Mouse (Mus musculus) embryonic facial prominence, embryonic 10.5 days (tissue): Measurements from ENCODE around the gene Ltb4r1. TPM values are rescaled to one million over a fixed set of nuclear protein-coding genes. Genes with fewer than 3 reads are reported as not detected.

Source experiments
- DNase-seq: peaks from one replicate; pipeline ENCODE4 v3.0.0-alpha.2; 2017; ENCODE audit warnings: low spot score
- H3K27ac ChIP-seq: fragments of 300-500 bp; sonication (generic); replicated peaks from 2 replicates; pipeline ENCODE4 v1.5.1; 2016; ENCODE audit warnings: mild to moderate bottlenecking
- H3K27me3 ChIP-seq: fragments of 300-500 bp; sonication (generic); replicated peaks from 2 replicates; pipeline ENCODE4 v1.6.1; 2016; ENCODE audit warnings: low read depth, mild to moderate bottlenecking; ENCODE audit not compliant: poor library complexity, severe bottlenecking
- H3K36me3 ChIP-seq: fragments of 300-500 bp; sonication (generic); replicated peaks from 2 replicates; pipeline ENCODE4 v1.6.1; 2016; ENCODE audit warnings: mild to moderate bottlenecking, moderate library complexity
- H3K4me1 ChIP-seq: fragments of 300-500 bp; sonication (generic); 2 replicates; pipeline ENCODE4 v1.6.1; 2016
- H3K4me3 ChIP-seq: fragments of 300-500 bp; sonication (generic); 2 replicates; pipeline ENCODE4 v1.5.1; 2016; ENCODE audit warnings: mild to moderate bottlenecking, moderate library complexity
- H3K9me3 ChIP-seq: fragments of 300-500 bp; sonication (generic); 2 replicates; pipeline ENCODE4 v1.6.1; 2016; ENCODE audit warnings: mild to moderate bottlenecking
- WGBS: fragments of 180-500 bp; shearing (Covaris S2); methylation state at CpG from one replicate; pipeline ENCODE4 v1.1.7; 2016; 5-methylcytosine and 5-hydroxymethylcytosine counted together
- polyA plus RNA-seq: library from polyadenylated mRNA; unstranded; fragments of >200 nt; fragmentation: Nextera tagmentation; extraction: Ambion mirVana; gene quantifications from 2 replicates; pipeline ENCODE4 v1.2.1, GENCODE M21; 2016

The Ltb4r1 gene
- polyA plus RNA-seq, result 0.10 and 0.35 TPM in 2 replicates

DNA sequence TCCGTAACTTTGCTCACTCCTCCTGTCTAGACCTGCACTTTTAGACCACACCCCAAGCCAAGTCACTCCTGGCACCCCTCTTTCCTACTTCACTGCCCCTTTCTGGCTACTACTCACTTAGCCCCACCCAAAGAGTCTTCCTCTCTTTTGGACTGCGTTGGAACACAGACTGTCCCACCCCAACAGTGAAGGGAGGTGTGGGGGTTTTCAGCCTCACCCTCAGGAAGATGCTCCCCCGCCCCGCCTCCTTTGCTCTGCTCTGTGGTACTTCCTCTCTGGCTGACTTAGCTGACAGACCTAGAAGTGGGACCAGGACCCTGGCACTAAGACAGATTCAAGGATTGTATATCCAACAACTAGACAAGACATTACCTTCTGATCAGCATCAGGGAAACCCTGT is at the start of gene Ltb4r1:
Ltb4r1 (plus strand) TSS at position 267 of the 400 bp plus-strand sequence.
- 73% methylated on average over 4 of the region's 4 CpGs for WGBS

DNA sequence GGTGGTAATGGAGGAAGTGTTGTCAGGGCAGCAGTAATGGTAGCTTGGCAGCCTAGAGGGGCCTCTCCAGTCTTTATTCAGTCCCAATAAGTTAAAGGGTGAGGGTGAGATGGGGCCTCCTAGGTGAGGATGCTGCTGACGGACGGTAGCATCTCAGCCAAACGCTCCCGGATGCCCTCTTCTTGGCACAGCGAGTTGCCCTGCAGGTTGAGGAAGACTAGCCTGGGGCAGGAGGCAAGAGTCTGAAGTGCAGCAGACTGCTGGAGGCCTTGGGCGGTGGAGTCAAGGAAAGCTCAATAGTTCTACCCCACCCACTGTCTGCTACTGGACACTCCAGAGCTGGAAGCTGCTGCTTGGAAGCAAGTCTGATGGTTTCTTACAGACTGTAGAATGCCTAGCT is 49.5 kb upstream of the Ltb4r1 start:
- peaks cover 41% of the 10 kb centered on the region for H3K36me3 ChIP-seq
- WGBS, result 92% methylated on average over 6 of the region's 6 CpGs

More for the DNA sequence above, at the start of gene Ltb4r1:
- H3K27ac ChIP-seq, result no peak within 1 kb of the TSS
- H3K27me3 ChIP-seq, result peaks cover 99% of the 10 kb centered on the region
- H3K4me1 ChIP-seq, result peaks cover 29% of the 10 kb centered on the region
- DNase-seq, result no peak
- no peak within 1 kb of the TSS for H3K4me3 ChIP-seq
- H3K36me3 ChIP-seq, result no peaks in the 10 kb centered on the region
- no peaks in the 10 kb centered on the region for H3K9me3 ChIP-seq

DNA sequence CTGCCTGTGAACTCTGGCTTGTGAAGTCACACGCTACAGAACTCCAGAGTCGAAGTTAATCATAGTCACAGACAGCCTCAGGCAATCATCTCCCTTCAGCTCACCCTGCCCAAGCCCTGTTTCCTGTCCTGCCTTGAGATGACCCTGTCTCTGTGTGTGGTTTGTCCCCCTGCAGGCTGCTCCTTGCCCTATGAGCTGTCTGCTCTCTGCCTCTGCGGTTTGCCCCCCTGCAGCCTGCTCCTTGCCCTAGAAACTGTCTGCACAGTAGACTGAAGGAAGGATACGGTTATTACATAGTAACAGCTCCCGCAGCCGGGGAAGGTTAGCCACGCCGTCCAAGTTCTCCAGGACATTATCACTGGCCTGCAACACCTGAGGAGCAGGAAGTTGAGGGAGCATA is 48.9 kb upstream of the Ltb4r1 start:
- Histone ChIP-seq H3K9me3 (no peaks in the 10 kb centered on the region), H3K27ac (no peak overlapping the region), H3K36me3 (peaks cover 41% of the 10 kb centered on the region), H3K4me1 (peaks cover 37% of the 10 kb centered on the region), H3K27me3 (peaks cover 23% of the 10 kb centered on the region), H3K4me3 (no peak overlapping the region)
- 51% methylated on average over 8 of the region's 8 CpGs for WGBS
- DNase-seq, result no peak

More for the DNA sequence above, 49.5 kb upstream of the Ltb4r1 start:
- Histone ChIP-seq H3K27ac (no peak overlapping the region), H3K4me3 (no peak overlapping the region), H3K9me3 (no peaks in the 10 kb centered on the region), H3K27me3 (peaks cover 30% of the 10 kb centered on the region), H3K4me1 (peaks cover 34% of the 10 kb centered on the region)
- DNase-seq, result no peak

DNA sequence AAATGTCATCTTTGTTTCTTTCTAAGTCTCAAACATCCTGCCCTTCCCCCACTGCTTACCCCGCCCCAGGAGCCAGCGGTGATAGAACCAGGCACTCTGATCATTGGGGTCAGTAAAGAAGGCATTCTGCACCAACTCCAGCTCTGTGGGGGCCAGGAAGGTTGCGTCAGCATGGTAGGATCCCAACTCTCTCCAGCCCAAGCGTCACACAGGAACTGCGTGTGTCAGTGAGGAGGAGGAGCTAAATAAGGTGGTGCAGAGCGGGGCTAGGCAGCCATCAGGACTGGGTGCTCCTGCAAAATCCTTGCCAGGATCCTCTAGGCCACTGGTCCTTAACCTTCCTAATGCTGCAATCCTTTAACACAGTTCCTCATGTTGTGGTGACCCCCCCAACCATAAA is 46.0 kb upstream of the Ltb4r1 start:
- DNase-seq, result no peak
- WGBS, result 91% methylated on average over 6 of the region's 6 CpGs
- no peaks in the 10 kb centered on the region for H3K9me3 ChIP-seq
- peaks cover 41% of the 10 kb centered on the region for H3K36me3 ChIP-seq
- peaks cover 30% of the 10 kb centered on the region for H3K4me1 ChIP-seq
- H3K27me3 ChIP-seq, result no peaks in the 10 kb centered on the region
- no peak overlapping the region for H3K4me3 ChIP-seq
- H3K27ac ChIP-seq, result no peak overlapping the region

DNA sequence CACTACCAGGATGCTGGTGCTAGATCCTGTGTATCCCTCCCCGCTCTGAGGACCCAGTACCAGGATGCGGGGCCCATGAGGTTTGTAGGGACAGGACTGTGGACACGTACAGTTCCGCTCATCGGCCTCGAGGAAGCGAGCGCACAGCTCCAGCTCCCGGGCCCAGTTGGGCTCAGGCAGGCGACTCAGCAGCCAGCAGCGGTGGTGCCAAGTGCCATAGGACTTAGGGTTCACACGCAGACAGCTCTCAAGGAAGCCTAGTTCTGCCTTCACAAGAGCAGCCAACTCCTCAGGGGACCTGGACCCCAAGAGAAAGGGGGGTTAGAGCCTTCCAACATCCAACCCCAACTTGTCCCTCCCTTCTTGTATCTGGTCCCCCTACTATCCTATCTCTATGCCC is 45.1 kb upstream of the Ltb4r1 start:
- H3K36me3 ChIP-seq, result peaks cover 41% of the 10 kb centered on the region
- no peaks in the 10 kb centered on the region for H3K27me3 ChIP-seq
- 91% methylated on average over 12 of the region's 12 CpGs for WGBS
- H3K4me1 ChIP-seq, result peaks cover 26% of the 10 kb centered on the region
- H3K9me3 ChIP-seq, result no peaks in the 10 kb centered on the region
- no peak overlapping the region for H3K27ac ChIP-seq
- H3K4me3 ChIP-seq, result peak overlapping the region; percentile 83; the same call in 1 of the 2 replicates
- no peak for DNase-seq

DNA sequence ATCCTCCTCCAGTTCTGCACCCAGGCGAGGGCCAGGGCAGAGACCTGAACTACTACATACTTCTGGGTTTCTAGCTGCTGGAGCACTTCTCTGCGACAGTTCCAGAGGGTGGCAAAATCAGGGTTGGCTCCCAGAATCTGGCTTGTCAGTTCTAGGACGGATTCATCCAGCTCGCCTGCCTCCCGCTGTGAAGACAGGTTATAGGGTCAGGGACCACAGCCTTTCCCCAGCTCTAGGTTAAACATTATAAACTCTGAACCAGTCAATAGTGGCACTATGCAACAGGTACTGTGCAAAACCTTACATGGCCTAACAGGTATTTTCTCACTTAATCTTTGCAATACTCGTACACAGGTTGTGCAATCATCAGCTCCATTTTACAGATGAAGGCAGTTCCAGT is 44.7 kb upstream of the Ltb4r1 start:
- H3K27me3 ChIP-seq, result no peaks in the 10 kb centered on the region
- DNase-seq, result no peak
- H3K27ac ChIP-seq, result peak overlapping the region; percentile 91; the same call in 1 of the 2 replicates
- H3K9me3 ChIP-seq, result no peaks in the 10 kb centered on the region
- H3K4me1 ChIP-seq, result peaks cover 26% of the 10 kb centered on the region
- H3K36me3 ChIP-seq, result peaks cover 40% of the 10 kb centered on the region
- H3K4me3 ChIP-seq, result peak overlapping the region; percentile 83
- WGBS, result 76% methylated on average over 6 of the region's 6 CpGs

DNA sequence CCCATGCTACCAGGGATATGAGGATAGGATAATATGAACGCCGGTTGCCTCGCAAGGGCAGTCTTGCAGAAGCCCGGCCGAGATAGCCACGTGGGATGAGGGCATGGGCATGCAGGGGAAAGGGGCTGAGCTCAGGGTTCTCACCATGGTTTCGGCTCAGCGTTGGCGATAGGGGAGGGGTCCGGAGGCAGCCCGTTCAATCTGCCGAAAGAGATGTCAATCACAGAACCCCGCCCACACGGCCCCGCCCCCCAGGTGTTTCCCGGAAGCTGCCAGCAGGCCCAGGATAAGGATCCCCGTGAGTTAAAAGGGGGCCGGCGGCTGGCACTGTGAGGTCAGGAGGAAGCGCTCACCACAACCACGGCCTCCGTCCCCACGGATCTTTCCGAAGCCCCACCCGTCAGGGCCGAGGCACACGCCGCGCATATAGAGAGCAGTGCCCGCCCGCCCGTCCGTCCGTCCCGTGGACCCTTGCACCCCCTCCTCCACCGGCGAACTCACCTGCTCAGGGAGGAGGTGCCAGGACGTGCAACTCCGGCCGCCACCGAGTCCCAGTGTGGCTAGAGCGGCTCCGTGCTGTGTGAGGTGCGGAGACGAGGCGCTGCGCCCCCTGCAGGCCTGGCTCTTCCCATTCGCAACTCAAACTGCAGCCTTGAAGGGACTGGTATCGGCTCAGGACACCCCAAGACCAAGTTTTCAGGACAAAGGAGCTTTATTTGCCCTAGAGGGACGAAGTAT is 43.9 kb upstream of the Ltb4r1 start, which contains the start of gene Rabggta:
Rabggta (minus strand) TSS at position 564 of the 738 bp plus-strand sequence.
- peaks cover 24% of the 10 kb centered on the region for H3K4me1 ChIP-seq
- peak within 1 kb of the TSS; percentile 91 for H3K27ac ChIP-seq
- under 1% methylated on average over 50 of the region's 50 CpGs for WGBS
- no peaks in the 10 kb centered on the region for H3K27me3 ChIP-seq
- H3K36me3 ChIP-seq, result peaks cover 32% of the 10 kb centered on the region
- peak within 1 kb of the TSS; percentile 83 for H3K4me3 ChIP-seq
- DNase-seq, result peak; percentile 96
- H3K9me3 ChIP-seq, result no peaks in the 10 kb centered on the region

DNA sequence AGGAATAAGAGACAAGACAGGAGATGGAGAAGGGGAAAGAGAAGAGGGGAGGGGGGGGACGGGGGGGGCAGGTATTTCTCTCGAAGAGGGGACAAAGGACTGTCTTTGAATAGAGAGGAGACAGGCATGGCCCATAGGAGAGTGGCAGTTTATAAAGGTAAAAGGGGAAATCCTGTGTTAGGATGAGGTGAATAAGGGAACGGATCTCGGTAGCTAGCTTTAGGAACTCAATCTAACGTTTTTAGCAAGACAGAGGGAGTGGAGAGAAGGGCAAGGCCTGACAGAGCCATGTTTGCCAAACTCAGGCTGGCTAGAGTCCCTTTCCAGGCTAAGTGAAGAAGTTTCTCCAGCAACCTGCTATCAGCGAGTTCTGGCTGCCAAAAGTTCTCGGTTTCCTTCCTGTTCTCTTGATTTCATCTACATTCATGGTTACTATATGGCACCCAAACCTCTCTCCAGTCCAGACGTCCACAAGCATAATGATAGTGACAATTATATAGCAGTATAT is 43.3 kb upstream of the Ltb4r1 start:
- Histone ChIP-seq H3K9me3 (no peaks in the 10 kb centered on the region), H3K27me3 (no peaks in the 10 kb centered on the region), H3K36me3 (peaks cover 26% of the 10 kb centered on the region), H3K27ac (peak overlapping the region; percentile 91), H3K4me1 (peaks cover 18% of the 10 kb centered on the region), H3K4me3 (peak overlapping the region; percentile 83)
- WGBS, result 45% methylated on average over 8 of the region's 8 CpGs
- DNase-seq, result no peak

DNA sequence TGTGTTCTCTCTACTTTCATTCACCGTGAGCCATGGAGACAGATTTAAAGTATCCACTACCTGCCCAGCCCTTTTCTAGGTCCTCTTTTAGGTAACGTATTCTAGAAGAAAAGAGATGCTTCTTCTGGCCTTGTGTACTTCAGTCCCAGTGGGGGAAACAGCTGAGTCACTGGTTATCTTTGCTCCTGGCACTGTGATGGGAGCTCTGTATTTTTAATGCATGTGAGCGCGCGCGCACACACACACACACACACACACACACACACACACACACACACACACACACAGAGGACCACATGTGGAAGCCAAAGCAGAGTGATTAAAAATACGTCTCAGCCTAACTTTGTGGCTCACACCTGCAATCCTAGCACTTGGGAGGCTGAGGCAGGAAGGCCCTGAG is 42.3 kb upstream of the Ltb4r1 start:
- Histone ChIP-seq H3K4me1 (peaks cover 17% of the 10 kb centered on the region), H3K27me3 (no peaks in the 10 kb centered on the region), H3K9me3 (no peaks in the 10 kb centered on the region), H3K27ac (no peak overlapping the region), H3K36me3 (peaks cover 18% of the 10 kb centered on the region), H3K4me3 (no peak overlapping the region)
- no peak for DNase-seq
- 92% methylated on average over 7 of the region's 7 CpGs for WGBS

DNA sequence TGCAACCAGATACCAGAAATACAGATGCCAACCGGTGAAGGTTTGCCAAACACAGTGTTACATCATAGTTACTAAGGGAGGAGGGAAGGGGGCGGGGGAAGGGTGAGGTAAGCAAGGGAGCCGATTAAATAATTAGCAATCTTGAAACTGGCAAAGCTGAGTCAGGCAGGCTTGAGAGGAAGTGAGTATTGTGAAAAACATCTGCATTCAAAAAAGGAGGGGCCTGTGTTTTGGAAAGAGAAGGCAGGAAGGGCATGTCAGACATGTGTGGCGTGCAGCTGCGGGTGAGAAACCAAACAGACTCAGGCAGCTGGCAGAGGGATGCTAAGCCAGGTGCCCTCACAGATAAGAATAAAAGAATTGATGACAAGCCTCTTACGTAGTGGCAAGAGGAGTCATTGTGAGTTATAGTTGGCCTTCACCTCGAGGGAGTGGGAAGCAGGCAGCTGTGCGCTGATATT is 41.3 kb upstream of the Ltb4r1 start:
- Histone ChIP-seq H3K27me3 (no peaks in the 10 kb centered on the region), H3K9me3 (no peaks in the 10 kb centered on the region)
- 72% methylated on average over 8 of the region's 8 CpGs for WGBS

DNA sequence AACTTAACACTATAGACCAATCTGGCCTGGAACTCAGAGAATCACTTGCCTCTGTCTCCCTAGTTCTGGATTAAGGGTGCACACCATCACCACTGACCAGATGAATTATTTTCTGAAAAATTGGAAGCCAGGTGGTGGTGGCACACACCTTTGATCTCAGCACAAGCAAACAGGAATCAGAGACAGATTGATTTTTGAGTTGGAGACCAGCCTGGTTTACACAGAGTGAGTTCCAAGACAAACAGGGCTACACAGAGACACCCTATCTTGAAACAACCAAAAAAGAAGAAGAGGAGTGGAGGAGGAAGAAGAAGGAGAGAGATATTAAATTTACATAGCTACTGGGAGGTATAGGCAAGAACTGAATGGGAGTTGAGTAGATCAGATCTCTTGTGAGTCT is 39.5 kb upstream of the Ltb4r1 start:
- Histone ChIP-seq H3K4me3 (no peak overlapping the region), H3K9me3 (no peaks in the 10 kb centered on the region), H3K4me1 (peaks cover 10% of the 10 kb centered on the region), H3K27me3 (0 out of 2 replicates have a peak, but pooled peaks cover 3% of the 10 kb centered on the region), H3K27ac (no peak overlapping the region), H3K36me3 (no peaks in the 10 kb centered on the region)
- DNase-seq, result no peak

More for the DNA sequence above, 41.3 kb upstream of the Ltb4r1 start:
- H3K4me1 ChIP-seq, result peaks cover 17% of the 10 kb centered on the region
- peaks cover 8% of the 10 kb centered on the region for H3K36me3 ChIP-seq
- DNase-seq, result no peak
- no peak overlapping the region for H3K4me3 ChIP-seq
- H3K27ac ChIP-seq, result no peak overlapping the region

DNA sequence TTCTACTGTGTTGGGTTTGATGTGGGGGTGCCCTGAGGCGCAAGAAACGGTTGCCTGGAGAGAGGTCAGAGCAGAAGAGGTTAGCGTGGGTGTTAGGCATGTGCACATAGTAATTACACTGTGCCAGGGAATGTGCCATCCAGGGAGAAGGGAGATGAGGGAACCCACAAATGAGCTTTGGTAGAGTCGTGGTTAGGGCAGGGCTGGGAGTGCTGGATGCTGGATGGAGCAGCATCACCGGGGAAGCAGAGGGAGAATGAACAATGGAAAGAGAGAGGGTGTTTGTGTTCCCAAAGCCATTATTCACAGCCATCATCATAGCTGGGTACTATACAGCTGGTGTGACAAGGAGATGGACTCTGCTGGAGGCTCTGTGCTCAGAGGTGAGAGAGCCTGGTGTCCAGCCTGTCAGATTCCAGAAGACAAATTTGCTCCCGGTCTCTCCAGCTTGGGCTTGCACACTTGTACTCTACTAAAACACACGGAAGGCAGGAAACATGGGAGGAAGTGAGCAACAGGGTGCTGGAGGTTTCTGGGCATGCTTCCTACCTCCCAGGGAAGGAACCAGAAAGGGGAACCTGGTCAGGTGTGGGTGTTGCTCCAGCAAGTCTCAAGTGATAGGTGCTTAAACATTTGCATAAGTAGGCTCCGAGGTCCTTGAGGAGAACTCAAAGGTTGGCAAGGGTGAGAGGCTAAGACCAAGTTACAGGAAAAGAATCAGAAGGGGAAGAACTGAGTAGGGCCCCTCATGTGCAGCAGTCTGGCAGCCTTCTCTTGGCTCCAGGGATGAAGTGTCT is 37.7 kb upstream of the Ltb4r1 start:
- no peaks in the 10 kb centered on the region for H3K36me3 ChIP-seq
- 74% methylated on average over 8 of the region's 8 CpGs for WGBS

More for the DNA sequence above, 37.7 kb upstream of the Ltb4r1 start:
- Histone ChIP-seq H3K4me1 (no peaks in the 10 kb centered on the region), H3K4me3 (no peak overlapping the region), H3K27me3 (0 out of 2 replicates have a peak, but pooled peaks cover 3% of the 10 kb centered on the region), H3K9me3 (no peaks in the 10 kb centered on the region), H3K27ac (no peak overlapping the region)
- no peak for DNase-seq
